Mouse (Mus musculus) c-Kit-positive CD71-positive TER-119-positive erythroid progenitor cells, embryonic 14.5 days (primary cell): ENCODE data around the gene Tango2.

ENCODE experiments used
- DNase-seq: peaks from one replicate; pipeline ENCODE4 v3.0.0-alpha.2; 2013; ENCODE audit warnings: low spot score

Tango2 gene

DNA sequence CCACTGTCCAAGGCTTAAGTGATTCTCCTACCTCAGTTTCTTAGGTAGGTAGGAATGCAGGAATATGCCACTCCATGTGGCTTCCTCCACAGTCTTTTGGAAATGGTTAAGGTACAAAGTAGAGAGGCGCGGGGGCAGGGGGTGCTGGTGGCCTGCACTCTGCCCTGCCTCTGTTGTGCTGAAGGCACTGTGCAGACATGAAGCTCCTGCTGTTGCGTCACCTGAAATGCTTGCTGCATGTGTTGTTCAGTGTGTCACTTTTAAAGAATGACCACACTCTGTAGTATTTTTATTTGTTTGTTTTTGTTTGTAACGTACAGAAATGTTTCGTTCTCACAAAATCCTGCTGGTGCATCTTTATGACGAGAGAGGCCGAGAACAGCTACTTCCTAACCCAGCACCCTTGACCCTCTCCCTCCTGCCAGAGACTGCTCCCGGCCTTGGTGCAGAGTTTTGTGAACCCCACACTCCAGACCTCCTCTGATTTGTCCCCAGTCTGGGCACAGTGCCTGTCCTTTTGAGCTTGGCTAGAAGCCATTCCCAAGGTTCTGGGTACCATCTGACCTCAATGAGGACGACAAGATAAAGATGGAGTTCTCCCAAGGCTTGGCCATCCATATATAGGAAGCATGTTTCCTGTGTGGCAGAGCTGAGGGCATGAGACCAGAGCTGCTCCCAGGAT lies 35.3 kb upstream of the Tango2 start:
- DNase-seq, result no peak

DNA sequence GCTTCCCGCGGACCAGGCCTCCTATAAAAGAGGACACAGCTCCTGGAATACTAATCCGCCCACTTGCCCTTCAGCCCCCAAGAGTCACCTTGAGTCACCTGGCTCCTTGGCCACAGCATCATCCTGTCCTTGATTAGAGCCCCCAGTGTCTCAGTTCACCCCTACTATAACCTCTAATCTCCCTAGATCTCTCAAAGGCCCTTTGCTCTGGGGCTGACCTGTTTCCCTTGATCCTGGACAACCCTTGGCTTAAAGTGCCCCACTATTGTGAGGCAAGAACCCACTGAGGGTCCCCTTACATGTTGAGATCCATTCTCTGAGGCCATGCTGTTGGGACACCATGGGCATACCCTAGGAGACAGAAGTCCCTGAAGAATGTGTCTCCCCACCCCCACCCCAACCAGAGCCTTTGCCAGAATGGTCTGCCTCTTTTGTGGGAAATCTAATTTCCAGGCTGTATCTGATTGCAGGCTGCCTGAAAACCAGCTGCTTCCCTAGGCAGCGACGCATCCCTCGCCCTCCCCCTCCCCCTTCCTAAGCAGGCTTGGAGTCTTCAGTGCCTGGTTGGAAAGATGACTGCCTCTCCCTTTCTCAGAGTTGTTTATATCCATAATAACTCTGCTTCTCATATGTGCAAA lies 33.8 kb upstream of the Tango2 start:
- no peak for DNase-seq

GRCm38 (mm10) chr16:18380495-18381063 lies 32.7 kb upstream of the Tango2 start:
- DNase-seq, result no peak

DNA sequence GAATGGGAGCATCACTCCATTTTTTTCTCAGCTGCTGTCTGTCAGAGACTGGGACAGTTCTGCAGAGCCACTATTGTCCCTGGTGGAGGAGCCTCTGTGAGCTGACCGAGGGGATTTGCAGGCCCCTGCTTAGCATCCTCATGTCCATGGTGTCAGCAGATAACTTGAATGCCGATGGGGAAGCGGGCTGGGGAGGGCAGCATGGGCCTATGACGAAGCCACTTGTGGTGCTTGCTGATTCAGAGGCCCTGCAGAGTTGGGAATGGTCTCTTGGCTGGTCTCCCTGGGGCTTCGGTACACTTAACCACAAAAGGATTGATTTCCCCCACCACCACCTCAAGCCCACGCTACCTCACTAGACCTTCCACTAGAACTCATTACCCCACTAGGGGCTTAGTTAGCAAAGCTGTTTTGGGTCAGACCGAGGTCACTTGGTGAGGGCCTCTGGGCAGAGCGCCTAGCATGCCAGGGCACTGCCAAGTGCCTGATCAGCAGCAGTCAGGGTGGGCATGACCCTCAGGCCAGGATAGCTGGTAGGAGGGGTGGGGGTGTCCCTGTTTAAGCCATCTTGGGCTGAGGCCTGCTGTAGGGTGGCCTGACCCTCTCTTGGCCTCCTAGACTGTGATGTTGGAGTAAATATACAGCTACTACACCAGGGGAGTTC lies 31.6 kb upstream of the Tango2 start:
- DNase-seq, result no peak

GRCm38 (mm10) chr16:18378489-18378888 lies 30.6 kb upstream of the Tango2 start:
- DNase-seq, result no peak

DNA sequence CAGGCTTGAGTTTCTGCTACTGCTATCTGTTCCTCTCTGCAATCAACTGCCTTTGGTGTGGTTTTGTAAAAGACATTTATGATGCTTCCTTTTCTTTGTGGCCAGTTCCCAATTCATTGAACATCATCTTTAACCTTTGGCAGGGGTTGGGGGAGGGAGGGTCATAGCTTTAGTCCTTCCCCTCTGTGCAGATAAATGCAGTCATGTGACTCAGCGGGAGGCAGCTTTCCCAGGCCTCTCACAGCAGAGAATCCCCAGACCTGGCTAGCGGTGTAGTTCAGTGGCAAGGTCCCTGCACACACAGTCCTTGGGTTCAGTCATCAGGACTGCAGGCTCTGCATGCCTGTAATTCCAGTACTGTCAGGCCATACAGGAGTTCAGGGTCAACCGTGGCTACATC lies 29.3 kb upstream of the Tango2 start:
- DNase-seq, result no peak

- DNase-seq, result no peak
Measured at GRCm38 (mm10) chr16:18376297-18376954, 28.5 kb upstream of the Tango2 start.

GRCm38 (mm10) chr16:18373632-18374031 lies 25.7 kb upstream of the Tango2 start:
- no peak for DNase-seq

- no peak for DNase-seq
Measured at GRCm38 (mm10) chr16:18370197-18370596, 22.3 kb upstream of the Tango2 start.

DNA sequence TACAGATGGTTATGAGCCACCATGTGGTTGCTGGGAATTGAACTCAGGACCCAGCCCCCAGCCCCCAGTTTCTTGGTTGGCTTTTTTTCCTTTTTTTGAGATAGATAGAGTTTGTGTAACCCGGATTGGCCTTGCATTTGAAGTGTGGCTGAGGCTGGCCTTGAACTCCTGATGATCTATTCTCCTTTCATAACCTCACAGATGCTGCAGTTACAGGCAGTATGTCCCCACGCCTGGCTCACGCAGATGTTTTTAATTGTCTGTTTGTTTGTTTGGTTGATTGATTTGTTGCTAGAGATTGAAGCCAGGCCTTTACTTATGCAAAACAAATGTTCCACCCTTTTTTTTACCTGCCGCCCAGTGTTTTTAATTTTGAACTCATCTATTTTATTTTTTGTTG lies 18.9 kb upstream of the Tango2 start:
- DNase-seq, result no peak

- no peak for DNase-seq
Measured at GRCm38 (mm10) chr16:18362948-18363347, 15.0 kb upstream of the Tango2 start.

DNA sequence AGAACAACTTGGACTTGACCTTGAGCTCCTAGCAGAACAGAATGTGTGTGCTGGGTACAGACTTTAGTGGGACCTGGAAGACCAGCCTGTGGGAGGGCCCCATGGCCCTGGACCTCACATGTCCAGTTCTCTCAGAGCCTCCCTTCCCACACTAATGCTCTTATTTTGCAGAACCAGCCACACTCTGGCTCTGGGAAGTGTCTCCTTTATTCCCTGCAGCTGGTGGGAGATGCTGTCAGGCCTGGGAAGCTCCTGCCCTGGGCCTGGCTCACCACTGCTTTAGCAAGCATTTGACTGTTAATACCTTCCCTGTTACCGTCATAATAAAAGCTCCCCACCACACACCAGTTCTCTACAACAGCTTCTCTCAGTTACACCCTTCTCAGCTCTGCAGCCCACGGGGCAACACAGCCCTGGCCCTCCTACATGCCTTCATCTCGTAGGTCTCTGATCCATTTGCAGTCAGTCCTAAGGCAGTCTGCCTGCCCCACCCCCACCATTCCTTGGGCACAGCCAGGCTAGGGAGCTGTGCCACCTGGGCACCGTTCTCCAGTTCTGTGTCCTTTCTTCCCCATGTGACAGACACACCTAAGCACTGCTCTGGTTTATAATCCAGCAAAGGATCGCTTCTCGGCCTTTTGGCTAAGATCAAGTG lies 12.4 kb upstream of the Tango2 start:
- DNase-seq, result no peak

GRCm38 (mm10) chr16:18357977-18358376 lies 10.1 kb upstream of the Tango2 start:
- no peak for DNase-seq

DNA sequence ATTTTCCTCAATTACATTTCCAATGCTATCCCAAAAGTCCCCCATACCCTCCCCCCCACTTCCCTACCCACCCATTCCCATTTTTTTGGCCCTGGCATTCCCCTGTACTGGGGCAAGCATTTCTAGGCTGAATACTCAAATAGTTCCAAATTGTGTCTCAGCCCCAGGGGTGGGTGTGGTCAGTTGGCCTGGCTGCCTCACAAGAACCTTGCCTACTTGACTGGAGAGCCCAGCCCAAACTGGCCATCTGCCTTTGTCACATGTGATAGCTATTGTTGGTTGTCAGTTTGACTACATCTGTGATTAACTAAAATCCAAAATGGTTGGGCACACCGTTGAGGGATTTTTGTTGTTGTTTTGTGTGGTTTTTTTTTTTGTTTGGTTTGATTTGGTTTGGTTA lies 9.1 kb upstream of the Tango2 start:
- no peak for DNase-seq

DNA sequence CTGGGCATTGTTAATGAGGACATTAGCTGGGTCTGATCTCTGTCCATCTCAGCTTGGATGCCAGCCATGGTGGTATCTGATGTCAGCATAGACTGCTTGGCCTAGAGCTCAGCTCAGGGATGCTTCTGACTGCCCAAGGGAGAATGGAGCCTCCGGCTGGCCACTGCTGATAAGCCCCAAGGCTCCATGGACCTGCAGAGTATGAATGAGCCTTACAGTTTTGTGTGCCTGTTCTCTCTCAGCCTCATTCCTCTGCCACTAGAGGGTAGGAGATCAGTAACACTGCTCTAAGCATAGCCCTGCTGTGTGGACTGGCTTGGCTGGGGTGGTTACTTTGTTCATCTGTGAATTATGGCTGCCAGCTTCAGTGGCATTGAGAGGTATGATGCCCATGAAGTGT lies 5.2 kb upstream of the Tango2 start:
- DNase-seq, result peak; percentile 70

DNA sequence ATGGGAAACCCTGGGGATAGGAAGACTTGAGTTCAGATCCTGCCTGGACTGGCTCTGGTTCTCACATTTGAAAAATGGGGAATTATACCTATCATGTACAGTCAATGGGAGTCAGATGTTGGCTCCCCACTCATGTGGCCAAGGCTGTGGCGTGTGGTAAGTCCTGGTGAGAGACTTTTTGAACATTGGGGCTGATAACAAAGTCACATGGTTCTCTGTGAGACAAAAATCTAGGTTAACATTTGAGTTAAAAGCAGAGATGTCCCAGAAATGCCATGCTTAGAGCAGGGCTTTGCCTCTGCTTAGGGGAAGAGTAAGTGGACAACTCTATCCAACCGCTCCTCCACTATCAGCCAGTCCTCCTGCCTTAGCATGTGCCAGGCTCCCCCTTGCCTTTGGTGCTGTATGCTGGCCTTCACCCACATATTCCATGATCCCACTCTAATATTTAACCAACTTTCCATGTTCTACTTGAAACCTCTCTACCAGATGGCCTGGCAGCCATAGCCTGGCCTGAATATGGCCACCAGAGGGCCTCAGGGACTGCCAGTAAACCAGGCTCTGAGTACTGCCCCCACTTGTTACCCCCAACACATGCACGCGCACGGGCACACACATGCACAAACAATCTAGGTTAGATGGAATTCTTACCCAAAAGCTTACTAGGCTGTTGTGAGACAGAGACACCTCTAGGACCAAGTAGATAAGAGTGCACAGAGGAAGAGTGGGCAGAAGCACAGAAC lies 3.6 kb upstream of the Tango2 start:
- no peak for DNase-seq

GRCm38 (mm10) chr16:18349761-18350325 lies 1.9 kb upstream of the Tango2 start:
- no peak for DNase-seq

DNA sequence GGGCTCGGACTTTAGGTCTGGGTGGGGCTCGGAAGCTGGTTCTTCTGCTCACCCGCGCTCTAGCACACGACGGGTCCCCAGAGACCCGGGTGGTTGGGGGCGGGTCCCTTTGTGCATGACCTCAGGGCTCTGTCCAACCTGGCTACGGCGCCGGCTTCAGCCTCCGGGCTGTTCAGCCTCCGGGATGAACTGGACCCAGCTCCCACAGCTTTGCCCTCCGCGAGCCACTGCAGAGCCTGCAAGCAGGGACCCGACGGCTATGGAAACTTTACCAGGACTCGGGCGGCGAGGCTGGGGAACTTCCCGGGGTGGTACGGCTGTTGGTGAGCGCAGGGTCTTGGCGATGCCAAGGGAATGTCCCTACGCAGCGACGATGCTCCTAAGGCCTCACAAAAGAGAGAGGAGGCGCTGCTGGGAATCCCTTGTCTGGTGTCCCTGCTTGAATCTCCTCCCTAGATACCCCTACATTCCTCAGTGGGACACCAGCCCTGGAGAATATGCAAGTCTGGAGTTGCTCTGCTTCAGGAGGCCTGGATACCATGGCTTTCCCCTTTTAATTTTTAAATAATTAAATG lies 785 bp upstream of the Tango2 start:
- DNase-seq, result no peak

GRCm38 (mm10) chr16:18345243-18345642 lies 2.7 kb downstream of the Tango2 start:
- peak; percentile 79 for DNase-seq

DNA sequence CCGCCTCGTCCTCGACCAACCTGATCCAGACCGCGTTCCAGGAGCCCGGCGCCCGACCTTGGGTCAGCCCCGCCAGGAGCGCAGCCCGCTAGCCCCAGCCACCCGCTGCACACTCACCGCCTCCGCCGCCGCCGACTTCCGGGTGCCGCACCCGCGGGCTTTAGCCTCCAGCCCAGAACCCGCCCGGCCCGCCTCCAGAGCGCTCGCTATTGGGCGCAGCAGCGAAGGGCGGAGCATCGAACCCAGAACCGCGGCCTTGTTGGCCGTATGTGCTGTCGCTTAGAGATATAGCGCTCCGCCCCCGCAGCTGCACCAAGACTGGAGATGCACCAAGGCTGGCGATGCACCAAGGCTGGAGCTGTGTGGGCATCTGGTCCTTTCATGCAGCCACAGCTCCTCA lies 4.1 kb downstream of the Tango2 start:
- peak; percentile 97 for DNase-seq
